Mouse (Mus musculus) E14TG2a.4 (cell line): ENCODE measurements around the gene Gspt1.

Source experiments
- H3K27me3 ChIP-seq: 2 replicates; pipeline ENCODE4 v1.6.1; 2014; ENCODE audit warnings: low read length, control low read depth; ENCODE audit not compliant: insufficient read depth
- H3K36me3 ChIP-seq: 2 replicates; pipeline ENCODE4 v1.6.1; 2014; ENCODE audit warnings: low read length, control low read depth; ENCODE audit not compliant: insufficient read depth
- H3K4me1 ChIP-seq: replicated peaks from 2 replicates; pipeline ENCODE4 v1.6.1; 2014; ENCODE audit warnings: low read depth, low read length, control low read depth
- H3K4me3 ChIP-seq: replicated peaks from 2 replicates; pipeline ENCODE4 v1.5.1; 2014; ENCODE audit warnings: mild to moderate bottlenecking, low read length
- H3K9me3 ChIP-seq: 2 replicates; pipeline ENCODE4 v1.6.1; 2014; ENCODE audit warnings: low read length, control low read depth
- CTCF ChIP-seq: conservative IDR thresholded peaks from 2 replicates; pipeline ENCODE4 v1.5.1; 2014; ENCODE audit warnings: low read length
- NANOG ChIP-seq: IDR thresholded peaks from 2 replicates; pipeline ENCODE4 v1.6.1; 2014; ENCODE audit warnings: borderline replicate concordance, low read length, mixed read lengths
- POU5F1 ChIP-seq: IDR thresholded peaks from 2 replicates; pipeline ENCODE4 v1.6.1; 2014; ENCODE audit warnings: low read length, borderline replicate concordance

Gspt1 gene

DNA sequence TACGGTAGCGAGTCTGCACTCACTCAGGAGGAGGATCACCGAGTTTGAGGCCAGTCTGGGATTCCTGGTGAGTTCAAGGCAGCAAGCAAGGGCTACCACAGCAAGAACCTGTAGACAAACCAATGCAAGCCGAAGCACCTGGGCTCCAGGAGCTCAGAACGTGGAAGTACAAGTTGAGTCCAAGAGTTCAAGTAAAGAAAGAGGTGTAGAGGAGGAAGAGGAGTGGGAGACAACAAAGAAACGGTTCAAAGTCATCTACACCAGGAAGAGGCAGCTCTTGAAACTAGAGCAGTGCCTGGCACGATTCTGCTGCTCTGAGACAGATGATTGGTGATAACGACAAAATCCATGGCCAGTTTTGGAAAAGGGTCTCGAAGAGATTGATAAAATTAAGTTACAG, 8.4 kb downstream of the Gspt1 start:
- Histone ChIP-seq H3K4me3 (peak overlapping the region; percentile 5; the same call in 1 of the 2 replicates), H3K27me3 (no peaks in the 10 kb centered on the region), H3K4me1 (peaks cover 81% of the 10 kb centered on the region), H3K36me3 (peaks cover 29% of the 10 kb centered on the region), H3K9me3 (no peaks in the 10 kb centered on the region)
- no peak for TF ChIP-seq NANOG
- TF ChIP-seq POU5F1, result no peak
- TF ChIP-seq CTCF, result no peak

DNA sequence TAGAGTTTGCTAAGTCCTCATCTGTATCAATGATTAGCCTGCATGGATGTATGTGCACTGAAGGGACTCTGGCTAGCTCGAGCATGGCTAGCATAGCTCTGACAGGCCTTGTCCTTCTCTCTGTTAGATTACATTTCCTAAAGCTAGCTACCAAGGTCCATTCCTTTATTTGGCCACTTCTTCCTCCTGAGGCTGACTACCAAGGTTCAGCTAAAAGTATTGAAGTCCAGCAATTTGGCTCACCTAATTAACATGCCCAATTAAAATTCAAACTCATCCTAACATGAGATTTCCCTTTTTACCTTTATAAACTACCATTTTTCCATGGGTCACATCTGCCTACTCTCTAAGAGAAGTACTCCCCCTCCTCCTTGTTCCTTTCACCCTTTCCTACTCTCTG, 11.7 kb downstream of the Gspt1 start:
- no peak for TF ChIP-seq CTCF
- TF ChIP-seq NANOG, result no peak
- TF ChIP-seq POU5F1, result no peak
- H3K27me3 ChIP-seq, result no peaks in the 10 kb centered on the region
- H3K4me3 ChIP-seq, result no peak overlapping the region
- H3K9me3 ChIP-seq, result no peaks in the 10 kb centered on the region
- peaks cover 42% of the 10 kb centered on the region for H3K36me3 ChIP-seq
- peaks cover 65% of the 10 kb centered on the region for H3K4me1 ChIP-seq

DNA sequence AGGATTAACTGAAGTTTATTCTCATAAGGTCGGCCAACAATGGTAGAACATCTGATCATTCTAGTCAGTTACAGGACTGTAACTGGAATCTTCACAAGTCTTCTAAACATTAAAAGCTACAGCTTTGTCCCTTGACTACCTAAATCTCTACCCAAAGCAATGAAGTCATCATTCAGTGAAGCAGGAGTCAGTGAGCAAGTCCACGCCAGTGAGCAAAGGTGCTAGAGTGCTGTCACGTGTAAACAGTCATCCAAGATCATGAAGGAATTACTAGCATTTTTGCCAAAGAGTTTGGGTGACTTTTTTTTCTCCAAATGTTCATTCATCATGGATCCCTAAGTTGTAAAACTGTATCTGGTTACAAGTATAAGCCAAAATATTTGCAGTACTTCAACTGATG, 36.3 kb downstream of the Gspt1 start:
- Histone ChIP-seq H3K27me3 (no peaks in the 10 kb centered on the region), H3K4me3 (no peak overlapping the region), H3K4me1 (peaks cover 7% of the 10 kb centered on the region), H3K36me3 (peaks cover 93% of the 10 kb centered on the region), H3K9me3 (no peaks in the 10 kb centered on the region)
- no peak for TF ChIP-seq CTCF
- no peak for TF ChIP-seq POU5F1
- no peak for TF ChIP-seq NANOG

DNA sequence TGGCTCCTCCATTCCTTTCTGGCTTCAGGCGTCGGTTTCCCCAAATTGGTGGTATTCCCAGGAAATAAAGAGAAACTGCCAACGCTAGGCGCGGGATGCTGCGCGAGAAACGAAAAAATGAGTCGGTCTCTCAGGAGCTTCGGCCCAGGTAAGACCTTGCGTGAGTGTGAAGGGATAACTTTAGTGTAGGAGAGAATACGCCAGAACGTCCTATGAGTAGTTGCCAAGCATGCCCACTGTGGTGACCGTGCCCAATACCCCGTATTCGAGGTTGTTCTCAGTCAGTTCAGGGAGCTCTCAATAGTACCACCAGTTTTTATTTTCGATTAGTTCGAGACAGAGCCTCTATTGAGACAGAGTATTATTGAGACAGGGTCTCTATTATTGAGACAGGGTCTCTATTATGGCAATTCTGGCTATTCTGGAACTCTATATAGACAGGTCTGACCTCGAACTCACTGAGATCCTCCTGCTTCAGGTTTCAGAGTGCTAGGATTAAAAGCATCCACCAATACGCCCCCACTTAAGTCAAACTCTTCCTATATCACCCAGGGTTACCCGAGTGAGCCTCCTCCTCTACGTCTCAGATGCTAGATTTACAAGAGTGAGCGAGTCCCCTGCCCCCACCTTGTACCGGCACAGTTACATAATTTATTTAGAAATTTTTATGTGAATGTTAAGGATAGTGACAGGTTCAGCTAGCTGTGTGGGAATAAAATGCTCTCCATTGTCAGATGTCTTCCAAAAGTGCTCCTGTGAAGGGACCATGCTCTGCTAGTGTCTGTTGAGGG, 50.3 kb downstream of the Gspt1 start:
- no peak for TF ChIP-seq POU5F1
- TF ChIP-seq CTCF, result no peak
- TF ChIP-seq NANOG, result no peak
- no peaks in the 10 kb centered on the region for H3K27me3 ChIP-seq
- peak overlapping the region; percentile 95 for H3K4me3 ChIP-seq
- H3K9me3 ChIP-seq, result no peaks in the 10 kb centered on the region
- peaks cover 52% of the 10 kb centered on the region for H3K4me1 ChIP-seq
- H3K36me3 ChIP-seq, result peaks cover 73% of the 10 kb centered on the region

DNA sequence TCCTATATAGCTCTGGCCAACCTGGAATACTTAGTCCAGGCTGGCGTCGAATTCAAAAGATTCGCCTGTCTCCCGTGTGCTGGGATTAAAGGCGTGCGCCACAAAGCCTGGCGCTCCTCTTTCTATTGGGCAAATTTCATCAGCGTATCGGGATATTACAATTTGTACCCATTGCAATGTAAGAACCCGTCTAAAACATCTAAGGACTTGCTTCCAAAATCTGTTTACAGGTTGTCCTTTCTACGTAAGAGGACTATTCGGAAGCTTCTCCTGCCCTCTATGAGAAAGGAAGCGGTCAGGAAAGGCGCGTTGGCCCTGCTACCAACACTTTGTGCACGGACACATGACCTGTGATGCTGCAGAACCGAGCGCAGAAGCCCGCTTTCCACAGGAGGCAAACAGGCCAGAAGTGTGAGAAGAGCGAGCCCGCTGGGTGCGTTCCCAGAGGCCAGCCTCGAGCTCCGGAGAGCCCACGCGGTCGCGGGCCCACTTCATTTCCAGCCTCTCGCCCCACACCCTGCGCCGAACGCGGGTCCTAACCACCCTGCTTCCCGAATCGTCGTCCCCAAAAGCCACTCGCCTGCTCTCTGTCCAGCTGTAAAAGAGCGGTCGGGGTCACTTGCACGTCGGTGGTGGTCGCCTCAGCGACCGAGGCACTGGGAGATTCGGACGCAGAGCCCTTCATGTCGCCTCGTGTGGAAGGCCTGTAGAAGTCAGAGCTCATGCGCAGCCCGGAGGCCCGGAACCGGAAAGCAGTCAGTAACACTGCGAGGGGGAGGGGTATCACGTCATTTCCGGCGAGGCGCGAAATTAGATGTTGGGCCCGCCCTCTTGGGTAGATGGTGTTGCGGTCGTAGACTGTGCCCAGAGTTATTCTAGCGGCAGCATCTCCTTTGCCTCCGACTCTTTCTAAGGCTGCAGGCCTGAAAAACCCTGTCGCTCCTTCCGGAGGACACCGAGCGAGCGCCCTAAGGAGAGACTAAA, 51.3 kb downstream of the Gspt1 start, which contains the start of gene Rsl1d1:
TSS of gene Rsl1d1 (minus strand) at position 761 of the 984 bp plus-strand sequence.
- Histone ChIP-seq H3K4me1 (peaks cover 61% of the 10 kb centered on the region), H3K36me3 (peaks cover 74% of the 10 kb centered on the region), H3K4me3 (peak within 1 kb of the TSS; percentile 95), H3K27me3 (no peaks in the 10 kb centered on the region), H3K9me3 (no peaks in the 10 kb centered on the region)
- no peak for TF ChIP-seq NANOG

DNA sequence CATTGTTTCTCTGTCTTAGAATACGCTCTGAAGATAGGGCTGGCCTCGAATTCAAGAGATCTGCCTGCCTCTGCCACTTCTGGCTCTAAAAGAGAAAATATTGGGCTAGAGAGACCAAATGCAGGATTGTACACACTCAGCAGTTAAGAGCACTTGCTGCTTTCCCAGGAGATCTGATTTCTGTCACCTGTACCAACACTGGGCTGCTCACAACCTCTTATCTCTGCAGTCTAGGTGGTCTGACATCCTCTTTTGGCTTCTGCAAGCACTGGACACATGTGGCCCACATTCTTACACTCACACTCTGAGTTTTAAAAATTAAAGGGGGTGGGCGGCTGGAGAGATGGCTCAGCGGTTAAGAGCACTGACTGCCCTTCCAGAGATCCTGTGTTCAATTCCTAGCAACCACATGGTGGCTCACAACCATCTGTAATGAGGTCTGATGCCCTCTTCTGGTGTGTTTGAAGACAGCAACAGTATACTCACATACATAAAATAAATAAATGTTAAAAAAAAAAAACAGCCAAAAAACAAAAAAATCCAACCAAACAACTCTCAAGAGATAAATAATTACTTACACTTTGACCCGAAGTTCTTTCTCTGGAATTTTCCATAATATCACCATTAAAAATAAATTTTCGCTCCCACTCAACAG, 52.3 kb downstream of the Gspt1 start:
- peaks cover 69% of the 10 kb centered on the region for H3K4me1 ChIP-seq
- TF ChIP-seq NANOG, result no peak
- TF ChIP-seq CTCF, result peak; percentile 13; the same call in 1 of the 2 replicates
- no peaks in the 10 kb centered on the region for H3K9me3 ChIP-seq
- no peaks in the 10 kb centered on the region for H3K27me3 ChIP-seq
- H3K36me3 ChIP-seq, result peaks cover 74% of the 10 kb centered on the region
- H3K4me3 ChIP-seq, result peak overlapping the region; percentile 95

DNA sequence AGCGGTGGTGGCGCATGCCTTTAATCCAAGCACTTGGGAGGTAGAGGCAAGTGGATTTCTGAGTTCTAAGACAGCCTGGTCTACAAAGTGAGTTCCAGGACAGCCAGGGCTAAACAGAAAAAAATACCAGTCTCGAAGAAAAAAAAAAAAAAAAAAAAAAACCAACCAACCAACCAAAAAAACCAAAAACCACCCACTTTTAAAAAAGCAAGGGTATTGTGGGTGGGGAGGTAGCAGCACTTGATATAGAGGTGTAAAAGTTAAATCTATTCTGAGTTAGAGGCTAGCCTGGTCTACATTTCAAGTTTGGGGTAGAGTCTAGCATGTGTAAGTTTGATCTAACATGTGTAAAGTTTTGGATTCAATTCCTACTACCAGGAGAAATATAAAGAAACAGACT, 53.9 kb downstream of the Gspt1 start:
- Histone ChIP-seq H3K9me3 (no peaks in the 10 kb centered on the region), H3K4me3 (no peak overlapping the region), H3K4me1 (peaks cover 68% of the 10 kb centered on the region), H3K36me3 (peaks cover 76% of the 10 kb centered on the region), H3K27me3 (no peaks in the 10 kb centered on the region)
- TF ChIP-seq POU5F1, result no peak
- no peak for TF ChIP-seq NANOG
- no peak for TF ChIP-seq CTCF

DNA sequence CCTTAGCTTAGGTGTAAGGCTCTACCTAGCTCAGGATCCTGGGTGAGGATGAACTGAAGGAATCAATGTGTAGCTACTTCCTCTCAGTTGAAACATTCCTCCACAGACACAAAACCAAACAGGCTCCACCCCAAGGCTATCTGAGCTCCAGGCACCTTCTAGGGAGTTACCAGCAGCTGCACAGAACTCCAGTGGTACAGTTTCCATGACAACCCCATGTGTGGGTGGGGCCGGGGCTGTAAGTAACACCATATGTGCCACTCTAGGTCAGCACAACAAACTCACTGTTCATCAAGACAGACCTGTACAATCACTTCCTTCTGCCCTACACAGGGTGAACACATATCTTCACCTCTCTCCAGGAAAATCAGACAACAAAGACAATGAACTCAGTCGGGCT, 55.7 kb downstream of the Gspt1 start:
- TF ChIP-seq CTCF (no peak), POU5F1 (no peak), NANOG (no peak)
- H3K4me1 ChIP-seq, result peaks cover 65% of the 10 kb centered on the region
- peaks cover 85% of the 10 kb centered on the region for H3K36me3 ChIP-seq
- H3K4me3 ChIP-seq, result no peak overlapping the region
- H3K27me3 ChIP-seq, result no peaks in the 10 kb centered on the region
- no peaks in the 10 kb centered on the region for H3K9me3 ChIP-seq
